Comparison of ENCODE assay signal across 8 mouse cellular contexts in genomic region chr2:32311443-32312317, GRCm38 (mm10). TPM values are rescaled to one million over a fixed set of nuclear protein-coding genes. Genes with fewer than 3 reads are reported as not detected.
DNase-seq lines count a peak whose midpoint lies in the region; ATAC-seq lines count a peak whose summit lies in the region.

No protein-coding gene starts in this region.

- no peaks in the 10 kb centered on the region for H3K9me3 ChIP-seq in kidney, embryonic 15.5 days (replicated peaks)
- no peaks in the 10 kb centered on the region for H3K9me3 ChIP-seq in hindbrain, embryonic 11.5 days (ENCODE audit: control insufficient read depth, low read length)
- H3K9me3 ChIP-seq in midbrain, embryonic 15.5 days: no peaks in the 10 kb centered on the region

- H3K4me2 ChIP-seq in kidney, embryonic 15.5 days: peak overlapping the region; percentile 100
- peak overlapping the region; percentile 99 for H3K4me2 ChIP-seq in hindbrain, embryonic 11.5 days (replicated peaks; ENCODE audit: low read depth, low read length)
- peak overlapping the region; percentile 75 for H3K4me2 ChIP-seq in midbrain, embryonic 15.5 days

- H3K27ac ChIP-seq in kidney, embryonic 15.5 days: no peak overlapping the region
- H3K27ac ChIP-seq in hindbrain, embryonic 11.5 days (ENCODE audit: low read depth, low read length): no peak overlapping the region
- no peak overlapping the region for H3K27ac ChIP-seq in midbrain, embryonic 15.5 days

- H3K27me3 ChIP-seq in kidney, embryonic 15.5 days: no peaks in the 10 kb centered on the region
- H3K27me3 ChIP-seq in hindbrain, embryonic 11.5 days (ENCODE audit: control insufficient read depth, insufficient read depth, low read length): no peaks in the 10 kb centered on the region; the same call in 1 of the 2 replicates
- H3K27me3 ChIP-seq in midbrain, embryonic 15.5 days (replicated peaks): no peaks in the 10 kb centered on the region

- peak overlapping the region; percentile 77 for H3K4me3 ChIP-seq in kidney, embryonic 15.5 days (replicated peaks)
- H3K4me3 ChIP-seq in hindbrain, embryonic 11.5 days (ENCODE audit: low read depth, low read length): peak overlapping the region; percentile 55
- peak overlapping the region; percentile 40 for H3K4me3 ChIP-seq in midbrain, embryonic 15.5 days

- 7% methylated on average over 39 of the region's 42 CpGs for WGBS in kidney, embryonic 15.5 days
- 12% methylated on average over 30 of the region's 42 CpGs for WGBS in hindbrain, embryonic 11.5 days
- WGBS in midbrain, embryonic 15.5 days: 13% methylated on average over 36 of the region's 42 CpGs

- peaks cover 25% of the 10 kb centered on the region for H3K36me3 ChIP-seq in kidney, embryonic 15.5 days
- peaks cover under 1% of the 10 kb centered on the region; the same call in 1 of the 2 replicates for H3K36me3 ChIP-seq in hindbrain, embryonic 11.5 days (ENCODE audit: control insufficient read depth, insufficient read depth, low read length)
- peaks cover 24% of the 10 kb centered on the region; the same call in 1 of the 2 replicates for H3K36me3 ChIP-seq in midbrain, embryonic 15.5 days (replicated peaks)

- ATAC-seq in kidney, embryonic 15.5 days (replicated peaks; ENCODE audit: low FRiP score): 0 out of 2 replicates have a peak, but pooled peaks have one; percentile 3
- peak; percentile 16 for ATAC-seq in hindbrain, embryonic 11.5 days (ENCODE audit: low FRiP score)
- ATAC-seq in midbrain, embryonic 15.5 days (replicated peaks): no peak

- H3K9ac ChIP-seq in kidney, embryonic 15.5 days: peak overlapping the region; percentile 78
- H3K9ac ChIP-seq in hindbrain, embryonic 11.5 days (ENCODE audit: low read depth, low read length): peak overlapping the region; percentile 70
- H3K9ac ChIP-seq in midbrain, embryonic 15.5 days: peak overlapping the region; percentile 56; the same call in 1 of the 2 replicates

- DNase-seq in kidney, postnatal 14 days: no peak
- peak; percentile 25 to 45 for DNase-seq in cerebellum, postnatal 25 days
- DNase-seq in hindbrain, embryonic 11.5 days (ENCODE audit: low spot score): no peak
- no peak for DNase-seq in natural killer cell, adult 2 months (ENCODE audit: low spot score in 2 of 2)
- DNase-seq in spleen, postnatal 14 days (ENCODE audit: low spot score in 2 of 2): no peak
- no peak for DNase-seq in ovary, postnatal 14 days (ENCODE audit: low spot score)

- H3K4me1 ChIP-seq in kidney, embryonic 15.5 days: peaks cover 46% of the 10 kb centered on the region
- H3K4me1 ChIP-seq in hindbrain, embryonic 11.5 days (replicated peaks; ENCODE audit: control insufficient read depth, insufficient read depth, low read length): peaks cover 3% of the 10 kb centered on the region; the same call in 1 of the 2 replicates
- peaks cover 10% of the 10 kb centered on the region for H3K4me1 ChIP-seq in midbrain, embryonic 15.5 days

RNA-seq across cellular contexts. Expression of gene Swi5, which starts 23.8 kb away (rescaled TPM):
- polyA plus RNA-seq in kidney, embryonic 15.5 days (2015; fragmentation: Nextera tagmentation; extraction: Ambion mirVana): 419 and 447 TPM in 2 replicates
- polyA plus RNA-seq in hindbrain, embryonic 11.5 days (2014; fragmentation: Nextera tagmentation; extraction: Ambion mirVana): 185 and 378 TPM in 2 replicates
- polyA plus RNA-seq in midbrain, embryonic 15.5 days (2015; fragmentation: Nextera tagmentation; extraction: Ambion mirVana): 404 TPM in 2 replicates

RNA-seq across cellular contexts. Expression of gene Golga2, which starts 24.5 kb away (rescaled TPM):
- polyA plus RNA-seq in kidney, embryonic 15.5 days (2015; fragmentation: Nextera tagmentation; extraction: Ambion mirVana): 23.0 and 27.3 TPM in 2 replicates
- polyA plus RNA-seq in hindbrain, embryonic 11.5 days (2014; fragmentation: Nextera tagmentation; extraction: Ambion mirVana): 14.6 and 17.7 TPM in 2 replicates
- polyA plus RNA-seq in midbrain, embryonic 15.5 days (2015; fragmentation: Nextera tagmentation; extraction: Ambion mirVana): 34.1 and 35.6 TPM in 2 replicates

RNA-seq across cellular contexts. Expression of gene Ciz1, which starts 40.4 kb away (rescaled TPM):
- polyA plus RNA-seq in kidney, embryonic 15.5 days (2015; fragmentation: Nextera tagmentation; extraction: Ambion mirVana): 48.7 and 56.6 TPM in 2 replicates
- 42.4 and 49.0 TPM in 2 replicates for polyA plus RNA-seq in hindbrain, embryonic 11.5 days (2014; fragmentation: Nextera tagmentation; extraction: Ambion mirVana)
- 62.5 and 64.4 TPM in 2 replicates for polyA plus RNA-seq in midbrain, embryonic 15.5 days (2015; fragmentation: Nextera tagmentation; extraction: Ambion mirVana)

RNA-seq across cellular contexts. Expression of gene Dnm1, which starts 41.5 kb away (rescaled TPM):
- polyA plus RNA-seq in kidney, embryonic 15.5 days (2015; fragmentation: Nextera tagmentation; extraction: Ambion mirVana): 6.3 and 7.9 TPM in 2 replicates
- 17.4 and 22.6 TPM in 2 replicates for polyA plus RNA-seq in hindbrain, embryonic 11.5 days (2014; fragmentation: Nextera tagmentation; extraction: Ambion mirVana)
- polyA plus RNA-seq in midbrain, embryonic 15.5 days (2015; fragmentation: Nextera tagmentation; extraction: Ambion mirVana): 78.4 and 79.0 TPM in 2 replicates

RNA-seq across cellular contexts. Expression of gene Uck1, which starts 51.7 kb away (rescaled TPM):
- 72.2 and 74.5 TPM in 2 replicates for polyA plus RNA-seq in kidney, embryonic 15.5 days (2015; fragmentation: Nextera tagmentation; extraction: Ambion mirVana)
- 56.0 and 64.1 TPM in 2 replicates for polyA plus RNA-seq in hindbrain, embryonic 11.5 days (2014; fragmentation: Nextera tagmentation; extraction: Ambion mirVana)
- 112 and 117 TPM in 2 replicates for polyA plus RNA-seq in midbrain, embryonic 15.5 days (2015; fragmentation: Nextera tagmentation; extraction: Ambion mirVana)

Comparison
In these comparisons a context has a peak if more than half of its experiments do, and no peak if none do; other contexts are left out.
1. DNase-seq: peak in cerebellum, postnatal 25 days (2 of 2); none in kidney, postnatal 14 days (single experiment), hindbrain, embryonic 11.5 days (single experiment), natural killer cell, adult 2 months (0 of 2), spleen, postnatal 14 days (0 of 2) and ovary, postnatal 14 days (single experiment).
2. Peak in every context shown above with its lines, with median percentiles within 50 percentile points of each other: H3K4me2 ChIP-seq, H3K4me3 ChIP-seq and H3K9ac ChIP-seq.